ENCODE assay signal across 8 mouse cellular contexts in the genomic region with DNA sequence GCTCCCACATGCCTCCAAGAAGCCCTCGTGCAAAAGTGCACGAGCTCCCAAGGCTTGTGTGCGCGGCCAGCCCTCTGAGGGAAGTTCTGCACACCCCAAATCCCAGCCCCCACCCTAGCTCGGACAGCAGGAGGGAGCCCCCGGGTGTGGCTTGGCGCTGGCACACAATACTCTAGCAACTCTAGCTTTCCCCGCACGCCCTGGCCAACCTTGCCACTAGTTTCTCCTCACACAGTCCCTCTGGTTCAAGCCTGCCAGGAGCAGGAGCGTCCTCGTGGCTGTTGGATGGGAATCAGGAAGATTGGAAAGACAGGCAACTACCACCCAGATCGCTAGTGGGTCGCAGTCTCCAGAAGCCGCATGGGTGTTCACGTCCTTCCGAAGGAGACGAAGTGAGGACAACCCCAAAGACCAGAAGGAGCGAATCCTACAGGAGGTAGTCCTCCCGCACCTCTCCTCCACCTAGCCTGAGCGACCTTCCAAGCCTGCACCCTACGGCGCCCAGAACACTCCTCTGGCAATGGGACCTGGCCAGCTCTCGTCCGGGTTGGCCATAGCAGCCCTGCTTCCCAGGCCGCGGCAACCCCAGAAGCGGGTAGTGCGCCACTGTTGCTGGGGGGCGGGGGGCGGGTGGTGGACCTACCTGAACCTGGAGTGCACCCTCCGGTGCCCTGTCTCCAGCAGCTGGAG.
A peak's percentile ranks its signal among the peaks of the same experiment; 100 is the strongest.
DNase-seq lines count a peak whose midpoint lies in the region; ATAC-seq and TF ChIP-seq lines count a peak whose summit lies in the region.

No protein-coding gene starts in this region.

- peak overlapping the region; percentile 26; the same call in 1 of the 2 replicates for H3K9ac ChIP-seq in intestine, postnatal 0 days (ENCODE audit: low read depth, low read length)
- peak overlapping the region; percentile 48; the same call in 1 of the 2 replicates for H3K9ac ChIP-seq in limb, embryonic 14.5 days (ENCODE audit: low read depth, low read length, severe bottlenecking)
- peak overlapping the region; percentile 49 for H3K9ac ChIP-seq in midbrain, embryonic 15.5 days
- H3K9ac ChIP-seq in stomach, postnatal 0 days (ENCODE audit: low read length) = peak overlapping the region; percentile 43

- TF ChIP-seq POLR2A in cortical plate, adult 2 months (IDR thresholded peaks at IDR 0.05; ENCODE audit: extremely low read depth, insufficient read depth, low read length) = no peak
- TF ChIP-seq POLR2A in limb, embryonic 14.5 days (IDR thresholded peaks at IDR 0.05; ENCODE audit: borderline replicate concordance, extremely low read depth, insufficient read depth, insufficient read length) = no peak

- WGBS in intestine, postnatal 0 days = 17% methylated on average over 29 of the region's 31 CpGs
- WGBS in limb, embryonic 14.5 days = 13% methylated on average over 29 of the region's 31 CpGs
- WGBS in midbrain, embryonic 15.5 days = 21% methylated on average over 31 of the region's 31 CpGs
- 14% methylated on average over 29 of the region's 31 CpGs for WGBS in stomach, postnatal 0 days

- no peak for TF ChIP-seq EP300 in stomach, postnatal 0 days (optimal IDR thresholded peaks at IDR 0.05)

- peak overlapping the region; percentile 82 for H3K4me2 ChIP-seq in intestine, postnatal 0 days (replicated peaks; ENCODE audit: low read depth)
- H3K4me2 ChIP-seq in limb, embryonic 14.5 days (replicated peaks; ENCODE audit: low read depth, low read length, severe bottlenecking) = peak overlapping the region; percentile 69
- peak overlapping the region; percentile 76 for H3K4me2 ChIP-seq in midbrain, embryonic 15.5 days
- peak overlapping the region; percentile 79 for H3K4me2 ChIP-seq in stomach, postnatal 0 days (replicated peaks; ENCODE audit: low read depth)

- TF ChIP-seq CTCF in cortical plate, adult 2 months (IDR thresholded peaks at IDR 0.05; ENCODE audit: extremely low read depth, insufficient read depth, low read length) = no peak
- TF ChIP-seq CTCF in intestine, postnatal 0 days (IDR thresholded peaks at IDR 0.05; ENCODE audit: low read depth) = no peak
- TF ChIP-seq CTCF in stomach, postnatal 0 days (IDR thresholded peaks at IDR 0.05; ENCODE audit: low read depth) = no peak

- peak overlapping the region; percentile 70 for H3K27ac ChIP-seq in cortical plate, adult 2 months (ENCODE audit: insufficient read depth, low read length)
- no peak overlapping the region for H3K27ac ChIP-seq in intestine, postnatal 0 days (ENCODE audit: low read depth, low read length)
- H3K27ac ChIP-seq in limb, embryonic 14.5 days (replicated peaks; ENCODE audit: low read depth, low read length) = no peak overlapping the region
- H3K27ac ChIP-seq in midbrain, embryonic 15.5 days = no peak overlapping the region
- no peak overlapping the region for H3K27ac ChIP-seq in stomach, postnatal 0 days (replicated peaks)

- H3K9me3 ChIP-seq in intestine, postnatal 0 days (ENCODE audit: control insufficient read depth) = no peaks in the 10 kb centered on the region
- no peaks in the 10 kb centered on the region for H3K9me3 ChIP-seq in limb, embryonic 14.5 days (ENCODE audit: control insufficient read depth, low read length)
- H3K9me3 ChIP-seq in midbrain, embryonic 15.5 days = no peaks in the 10 kb centered on the region
- no peaks in the 10 kb centered on the region for H3K9me3 ChIP-seq in stomach, postnatal 0 days (ENCODE audit: control insufficient read depth, low read length)

- H3K4me1 ChIP-seq in cortical plate, adult 2 months (ENCODE audit: control insufficient read depth, insufficient read depth, low read length) = no peaks in the 10 kb centered on the region
- H3K4me1 ChIP-seq in intestine, postnatal 0 days (replicated peaks; ENCODE audit: control insufficient read depth, insufficient read depth, low read length) = no peaks in the 10 kb centered on the region
- no peaks in the 10 kb centered on the region for H3K4me1 ChIP-seq in limb, embryonic 14.5 days (ENCODE audit: control insufficient read depth, insufficient read depth, low read length)
- no peaks in the 10 kb centered on the region for H3K4me1 ChIP-seq in midbrain, embryonic 15.5 days
- H3K4me1 ChIP-seq in stomach, postnatal 0 days (replicated peaks; ENCODE audit: control insufficient read depth, insufficient read depth) = no peaks in the 10 kb centered on the region

- H3K27me3 ChIP-seq in intestine, postnatal 0 days (replicated peaks; ENCODE audit: control insufficient read depth, insufficient read depth, low read length) = no peaks in the 10 kb centered on the region
- no peaks in the 10 kb centered on the region for H3K27me3 ChIP-seq in limb, embryonic 14.5 days (ENCODE audit: control insufficient read depth, insufficient read depth, low read length)
- no peaks in the 10 kb centered on the region for H3K27me3 ChIP-seq in midbrain, embryonic 15.5 days (replicated peaks)
- no peaks in the 10 kb centered on the region for H3K27me3 ChIP-seq in stomach, postnatal 0 days (ENCODE audit: control insufficient read depth, insufficient read depth, low read length)

- peak; percentile 9 to 14 for DNase-seq in lung, adult 18-20 months
- no peak for DNase-seq in lung, postnatal 25 days (ENCODE audit: low spot score)
- DNase-seq in gastrocnemius, postnatal 4 days (ENCODE audit: low spot score in 2 of 2) = peak; percentile 7 to 16
- no peak for DNase-seq in limb, embryonic 14.5 days (ENCODE audit: low spot score)
- DNase-seq in stomach, postnatal 0 days (ENCODE audit: low spot score) = peak; percentile 37

- peak overlapping the region; percentile 96 for H3K4me3 ChIP-seq in cortical plate, adult 2 months (ENCODE audit: insufficient read depth, low read length)
- peak overlapping the region; percentile 49 for H3K4me3 ChIP-seq in intestine, postnatal 0 days (ENCODE audit: low read depth, low read length)
- H3K4me3 ChIP-seq in limb, embryonic 14.5 days (replicated peaks; ENCODE audit: low read length) = peak overlapping the region; percentile 42
- peak overlapping the region; percentile 49 for H3K4me3 ChIP-seq in midbrain, embryonic 15.5 days
- peak overlapping the region; percentile 49 for H3K4me3 ChIP-seq in stomach, postnatal 0 days (ENCODE audit: low read depth, low read length)

- peak; percentile 75 for ATAC-seq in intestine, postnatal 0 days
- peak; percentile 37 for ATAC-seq in limb, embryonic 14.5 days (ENCODE audit: low FRiP score, low read depth)
- peak; percentile 87 for ATAC-seq in midbrain, embryonic 15.5 days (replicated peaks)
- ATAC-seq in stomach, postnatal 0 days (ENCODE audit: low FRiP score, low TSS enrichment) = peak; percentile 81

- H3K36me3 ChIP-seq in intestine, postnatal 0 days (ENCODE audit: control insufficient read depth, insufficient read depth) = no peaks in the 10 kb centered on the region
- no peaks in the 10 kb centered on the region for H3K36me3 ChIP-seq in limb, embryonic 14.5 days (ENCODE audit: control insufficient read depth, insufficient read depth, low read length)
- no peaks in the 10 kb centered on the region for H3K36me3 ChIP-seq in midbrain, embryonic 15.5 days (replicated peaks)
- H3K36me3 ChIP-seq in stomach, postnatal 0 days (ENCODE audit: control insufficient read depth, insufficient read depth, low read length) = no peaks in the 10 kb centered on the region

Comparison
In these comparisons a context has a peak if more than half of its experiments do, and no peak if none do; other contexts are left out.
1. DNase-seq: peak in lung, adult 18-20 months (2 of 2), gastrocnemius, postnatal 4 days (2 of 2) and stomach, postnatal 0 days (single experiment); none in lung, postnatal 25 days (single experiment) and limb, embryonic 14.5 days (single experiment).
2. H3K4me3 ChIP-seq: peak in every context shown above with its lines; median percentile 96 in cortical plate, adult 2 months; 49 in intestine, postnatal 0 days; 49 in midbrain, embryonic 15.5 days; 49 in stomach, postnatal 0 days; 42 in limb, embryonic 14.5 days.
3. ATAC-seq: peak in every context shown above with its lines; median percentile 87 in midbrain, embryonic 15.5 days; 81 in stomach, postnatal 0 days; 75 in intestine, postnatal 0 days; 37 in limb, embryonic 14.5 days.
4. Peak in every context shown above with its lines, with median percentiles within 50 percentile points of each other: H3K4me2 ChIP-seq and H3K9ac ChIP-seq.